Mouse (Mus musculus): Measurements from ENCODE around the gene Skp2.

- TF ChIP-seq CTCF (IDR thresholded peaks at IDR 0.05) (no peak), EP300 (IDR thresholded peaks at IDR 0.05; ENCODE audit: insufficient read depth, low read depth, low read length) (no peak)
Observed at GRCm38 (mm10) chr15:9114599-9114998, 40.6 kb downstream of the Skp2 start.
